Mouse (Mus musculus): ENCODE measurements at regions not wholly inside any gene's neighbourhood (a gene's known extent, or its start where the extent isn't known, plus 50 kb on each side); places are given as distances from the start of the nearest gene placed in this dataset.

GRCm38 (mm10) chr4:152870046-152870445 lies 392.4 kb upstream of the Kcnab2 start:
- ATAC-seq (replicated peaks; ENCODE audit: poor library complexity): no peak

DNA sequence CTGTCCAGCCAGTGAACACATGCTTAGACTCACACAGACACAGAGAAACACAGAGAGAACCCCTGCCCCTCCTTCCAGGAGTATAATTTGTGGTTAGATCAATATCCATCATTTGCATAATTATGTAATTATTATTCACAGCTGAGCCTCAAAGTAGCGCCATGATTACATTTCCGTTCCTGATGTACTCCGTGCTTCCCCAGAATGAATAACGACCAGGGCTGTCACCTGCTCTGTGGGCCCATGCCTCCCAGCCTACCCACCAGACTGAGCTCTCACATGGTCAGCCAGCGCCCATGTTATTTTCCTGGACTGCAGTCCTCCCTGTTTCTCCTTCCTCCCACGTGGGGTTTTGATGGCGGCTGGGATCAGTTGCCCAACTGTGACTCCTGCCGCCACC lies 388.2 kb upstream of the Kcnab2 start:
- ATAC-seq (replicated peaks; ENCODE audit: poor library complexity): no peak

- no peak for ATAC-seq (replicated peaks; ENCODE audit: poor library complexity)
Measured at GRCm38 (mm10) chr4:152862818-152863614, 385.3 kb upstream of the Kcnab2 start.

- no peak for ATAC-seq (replicated peaks; ENCODE audit: poor library complexity)
Measured at GRCm38 (mm10) chr4:152859161-152859560, 381.5 kb upstream of the Kcnab2 start.

DNA sequence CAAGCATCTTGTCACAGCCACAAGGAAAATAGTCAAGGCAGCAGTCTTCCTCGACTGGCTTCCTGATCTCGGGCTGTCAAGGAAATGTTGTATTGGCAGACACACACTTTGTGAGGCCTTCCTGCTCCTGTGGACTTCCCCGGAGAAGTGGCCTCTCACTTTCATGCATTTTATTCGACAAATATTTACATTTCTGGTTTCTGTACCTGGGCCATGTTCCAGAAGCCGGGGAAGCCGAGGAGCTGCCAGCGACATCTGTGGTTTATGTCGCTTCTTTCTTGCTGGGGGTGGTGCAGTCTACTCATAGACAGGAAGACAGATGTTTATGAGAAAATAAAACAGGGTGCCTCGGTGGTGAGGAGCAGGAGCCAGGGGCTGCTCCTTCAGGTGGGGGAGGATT lies 372.5 kb upstream of the Kcnab2 start:
- ATAC-seq (replicated peaks; ENCODE audit: poor library complexity): no peak

DNA sequence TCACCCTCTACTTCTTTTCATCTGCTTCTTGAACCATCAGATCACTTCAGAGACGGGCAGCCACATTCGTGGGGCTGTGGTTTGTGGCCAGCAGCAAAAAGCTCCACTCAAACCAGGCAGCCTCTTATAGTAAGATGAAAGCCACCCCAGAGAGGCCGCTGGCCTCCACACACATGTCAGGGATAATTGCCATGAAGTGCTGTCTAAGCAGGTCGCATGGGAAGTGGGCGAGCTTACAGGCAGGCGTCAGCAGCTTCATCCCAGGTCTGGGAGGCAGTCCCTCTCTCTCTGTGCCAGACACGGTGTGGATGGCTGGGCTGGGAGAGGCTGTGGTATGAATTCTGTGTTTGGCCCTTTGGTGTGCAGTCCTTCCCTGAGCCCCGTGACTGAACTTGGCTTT lies 358.4 kb upstream of the Kcnab2 start:
- no peak for ATAC-seq (replicated peaks; ENCODE audit: poor library complexity)

DNA sequence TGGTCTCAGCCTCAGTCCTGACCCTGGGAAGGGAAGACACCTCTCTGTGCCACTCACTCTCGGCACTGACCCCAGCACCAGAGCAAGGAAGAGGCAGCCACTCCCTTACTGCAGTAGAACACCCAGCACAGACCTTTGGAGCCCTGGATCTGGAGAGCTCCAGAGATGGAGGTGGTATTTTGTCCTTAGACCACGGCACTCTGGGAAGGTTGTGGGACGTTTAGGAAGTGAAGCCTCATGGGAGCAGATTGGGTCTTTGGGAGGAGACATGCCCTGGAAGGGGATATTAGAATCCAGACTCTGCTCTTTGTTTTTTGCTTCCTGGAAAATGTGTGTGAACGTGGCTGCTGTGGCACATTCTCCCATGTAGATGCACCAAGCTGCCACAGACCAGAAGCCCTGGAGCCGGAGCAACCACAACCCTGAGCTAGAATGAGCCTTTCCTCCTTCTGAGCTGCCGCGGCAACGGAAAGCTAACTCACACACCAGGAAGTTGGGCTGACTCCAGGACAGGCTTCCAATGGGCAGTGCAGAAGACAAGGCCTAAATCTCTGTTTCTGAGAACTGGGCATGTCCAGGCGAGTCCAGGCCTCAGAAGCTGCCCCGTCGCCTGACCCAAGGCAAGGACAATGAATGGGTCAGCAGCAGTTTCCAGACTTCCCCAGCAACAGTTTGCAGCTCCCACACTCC lies 356.9 kb upstream of the Kcnab2 start:
- ATAC-seq (replicated peaks; ENCODE audit: poor library complexity): no peak

- no peak for ATAC-seq (replicated peaks; ENCODE audit: poor library complexity)
Measured at GRCm38 (mm10) chr4:152833411-152834310, 356.0 kb upstream of the Kcnab2 start.

GRCm38 (mm10) chr4:152832757-152833363 lies 355.2 kb upstream of the Kcnab2 start:
- no peak for ATAC-seq (replicated peaks; ENCODE audit: poor library complexity)

- ATAC-seq (replicated peaks; ENCODE audit: poor library complexity): no peak
Measured at GRCm38 (mm10) chr4:152825185-152825584, 347.5 kb upstream of the Kcnab2 start.

- no peak for ATAC-seq (replicated peaks; ENCODE audit: poor library complexity)
Measured at GRCm38 (mm10) chr4:152816139-152816757, 338.6 kb upstream of the Kcnab2 start.

DNA sequence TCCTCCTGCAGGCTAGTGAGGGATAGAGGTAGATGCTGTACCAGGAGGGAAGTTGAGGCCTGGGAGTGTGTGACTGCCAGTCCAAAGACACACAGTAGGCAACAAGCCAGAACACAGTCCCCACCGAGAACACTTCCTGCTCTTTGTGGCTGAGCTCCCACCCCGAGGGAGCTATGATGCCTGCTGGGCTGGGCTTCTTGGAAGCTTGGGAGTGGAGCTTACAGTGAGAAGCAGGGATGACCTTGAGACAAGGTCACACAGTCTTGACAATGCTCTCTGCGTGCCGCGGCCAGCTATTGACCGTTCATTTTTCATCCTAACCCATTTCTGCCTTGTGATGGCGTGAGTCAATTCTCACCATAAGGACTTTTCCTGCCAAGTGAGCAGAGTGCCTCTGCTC lies 328.9 kb upstream of the Kcnab2 start:
- ATAC-seq (replicated peaks; ENCODE audit: poor library complexity): no peak

- peak; percentile 54; the same call in 1 of the 2 replicates for ATAC-seq (replicated peaks; ENCODE audit: poor library complexity)
Measured at GRCm38 (mm10) chr4:152799392-152799791, 321.7 kb upstream of the Kcnab2 start.

DNA sequence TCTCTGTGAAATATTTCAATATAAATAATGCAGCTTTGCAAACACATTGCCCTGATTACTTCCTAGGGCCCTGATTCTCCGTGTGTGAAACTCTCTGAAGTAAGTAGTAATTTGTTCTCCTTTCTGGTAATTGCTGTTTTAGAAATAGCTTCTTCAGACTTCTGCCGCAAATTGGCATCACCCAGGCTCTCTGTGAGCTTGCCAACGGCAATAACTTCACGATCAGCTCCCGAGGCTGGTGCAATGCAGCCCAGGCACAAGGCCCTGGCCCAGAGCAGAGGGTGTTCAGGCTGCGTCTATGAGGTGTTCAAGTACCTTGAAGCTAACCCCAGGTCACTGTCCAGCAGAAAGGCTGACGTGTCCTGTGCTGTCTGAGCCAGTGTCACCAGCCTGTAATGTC lies 310.8 kb upstream of the Kcnab2 start:
- ATAC-seq (replicated peaks; ENCODE audit: poor library complexity): no peak

- no peak for ATAC-seq (replicated peaks; ENCODE audit: poor library complexity)
Measured at GRCm38 (mm10) chr4:152784972-152785371, 307.3 kb upstream of the Kcnab2 start.

GRCm38 (mm10) chr4:152779526-152779925 lies 301.9 kb upstream of the Kcnab2 start:
- ATAC-seq (replicated peaks; ENCODE audit: poor library complexity): no peak

DNA sequence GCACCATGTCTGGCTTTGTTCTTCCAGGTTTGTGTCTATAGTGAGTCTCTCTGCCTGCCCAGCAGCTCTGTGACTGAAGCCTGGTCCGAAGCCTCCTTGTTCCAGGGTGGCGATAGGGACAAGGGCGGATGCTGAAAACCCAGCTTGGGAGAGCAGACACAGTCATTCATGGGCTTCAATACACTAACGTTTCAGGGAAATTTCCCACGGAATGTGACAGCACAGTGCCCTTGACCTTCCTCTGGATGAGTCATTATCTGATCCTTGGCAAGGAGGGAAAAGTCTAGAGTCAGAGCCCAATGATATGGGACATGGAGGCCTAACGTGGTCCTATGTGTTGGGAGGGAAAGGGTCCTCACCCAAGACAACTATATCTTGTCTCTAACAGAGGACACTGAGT lies 298.1 kb upstream of the Kcnab2 start:
- ATAC-seq (replicated peaks; ENCODE audit: poor library complexity): no peak

DNA sequence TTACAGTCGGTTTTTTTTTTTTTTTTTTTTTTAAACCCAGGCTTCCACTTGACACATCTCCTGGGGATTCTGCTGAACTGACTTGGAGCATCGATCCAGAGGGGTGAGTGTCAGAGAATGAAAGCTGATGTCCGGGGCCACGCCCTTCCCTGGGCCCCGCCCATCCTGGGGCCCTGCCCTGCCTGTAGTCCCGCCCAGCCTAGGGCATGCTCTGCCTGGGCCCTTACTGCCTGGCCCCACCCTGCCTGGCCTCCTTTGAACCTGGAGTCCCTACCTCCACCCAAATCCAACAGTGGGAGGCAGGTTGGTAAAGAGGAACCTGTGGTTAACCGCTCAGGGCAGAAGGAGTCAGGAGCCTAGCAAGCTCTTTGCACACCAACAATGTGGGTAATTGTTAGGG lies 293.7 kb upstream of the Kcnab2 start:
- ATAC-seq (replicated peaks; ENCODE audit: poor library complexity): no peak

- no peak for ATAC-seq (replicated peaks; ENCODE audit: poor library complexity)
Measured at GRCm38 (mm10) chr4:152767372-152767771, 289.7 kb upstream of the Kcnab2 start.

DNA sequence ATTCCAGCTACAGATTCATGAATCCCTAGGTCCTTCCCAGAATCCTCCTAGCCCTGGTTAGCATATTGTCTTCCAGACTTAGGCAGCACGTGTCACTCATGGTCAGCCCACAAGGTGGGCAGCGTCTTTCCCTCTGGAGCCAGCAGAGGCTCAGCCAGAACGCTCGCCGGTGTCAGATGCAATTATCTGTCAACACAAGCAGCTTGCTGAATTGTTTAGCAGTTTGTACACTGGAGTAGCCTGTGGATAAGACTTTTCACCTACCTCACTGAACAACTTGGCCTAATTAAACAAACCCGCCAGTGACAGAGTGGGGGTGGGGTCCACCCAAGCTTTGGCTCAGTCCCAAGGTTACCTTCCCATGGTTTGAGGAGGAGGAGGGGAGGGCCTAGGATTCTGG lies 285.4 kb upstream of the Kcnab2 start:
- ATAC-seq (replicated peaks; ENCODE audit: poor library complexity): no peak

DNA sequence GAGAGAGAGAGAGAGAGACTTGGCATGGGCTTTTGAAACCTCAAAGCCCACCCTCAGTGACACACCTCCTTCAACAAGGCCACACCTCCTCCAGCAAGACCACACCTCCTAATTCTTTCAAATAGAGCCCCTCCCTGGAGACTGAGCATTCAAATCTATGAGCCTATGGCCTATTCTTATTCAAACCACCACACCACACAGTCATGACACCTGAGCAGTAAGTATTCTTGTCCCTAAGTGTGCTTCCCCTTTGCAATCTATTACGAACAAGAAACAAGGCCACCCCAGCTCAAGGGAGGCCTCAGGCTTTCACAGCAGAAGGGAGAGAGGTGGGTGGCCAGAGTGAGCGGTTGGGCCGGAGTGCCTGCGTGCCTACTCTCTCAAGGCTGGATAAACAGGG lies 284.9 kb upstream of the Kcnab2 start:
- ATAC-seq (replicated peaks; ENCODE audit: poor library complexity): no peak
